In genomic region chr1:182439546-182440222, GRCm38 (mm10) we compare ENCODE assay signal across 9 mouse cellular contexts. TPM values are rescaled to one million over a fixed set of nuclear protein-coding genes. Genes with fewer than 3 reads are reported as not detected.
DNase-seq lines count a peak whose midpoint lies in the region; ATAC-seq and TF ChIP-seq lines count a peak whose summit lies in the region.
"Had no signal": no experiment of that assay in that cellular context is flagged by ENCODE, and none has a peak within 500 bp of the region (broad histone marks: within the 10 kb centered on the region; RNA-seq: fewer than 3 reads in every experiment).

No protein-coding gene starts in this region.

- no peak for ATAC-seq in midbrain, postnatal 0 days (ENCODE audit: low FRiP score)
- no peak for ATAC-seq in midbrain, embryonic 15.5 days (replicated peaks)
- no peak for ATAC-seq in hindbrain, embryonic 12.5 days (ENCODE audit: low FRiP score)
- no peak for ATAC-seq in forebrain, embryonic 15.5 days (replicated peaks)

- no peaks in the 10 kb centered on the region for H3K9me3 ChIP-seq in midbrain, postnatal 0 days (ENCODE audit: low read length)
- no peaks in the 10 kb centered on the region for H3K9me3 ChIP-seq in midbrain, embryonic 15.5 days
- no peaks in the 10 kb centered on the region for H3K9me3 ChIP-seq in hindbrain, embryonic 12.5 days (replicated peaks)
- no peaks in the 10 kb centered on the region for H3K9me3 ChIP-seq in forebrain, embryonic 15.5 days

- H3K36me3 ChIP-seq in midbrain, postnatal 0 days (ENCODE audit: insufficient read depth, low read length), result peaks cover 34% of the 10 kb centered on the region
- H3K36me3 ChIP-seq in midbrain, embryonic 15.5 days (replicated peaks), result peaks cover 16% of the 10 kb centered on the region; the same call in 1 of the 2 replicates
- peaks cover 64% of the 10 kb centered on the region for H3K36me3 ChIP-seq in hindbrain, embryonic 12.5 days
- peaks cover 57% of the 10 kb centered on the region for H3K36me3 ChIP-seq in forebrain, embryonic 15.5 days

- no peak overlapping the region for H3K4me3 ChIP-seq in midbrain, postnatal 0 days (ENCODE audit: low read depth, low read length)
- H3K4me3 ChIP-seq in midbrain, embryonic 15.5 days, result no peak overlapping the region
- H3K4me3 ChIP-seq in hindbrain, embryonic 12.5 days, result no peak overlapping the region
- H3K4me3 ChIP-seq in forebrain, embryonic 15.5 days, result no peak overlapping the region

- no peak overlapping the region for H3K4me2 ChIP-seq in midbrain, postnatal 0 days (ENCODE audit: low read depth, low read length, poor library complexity, severe bottlenecking)
- no peak overlapping the region for H3K4me2 ChIP-seq in midbrain, embryonic 15.5 days
- no peak overlapping the region for H3K4me2 ChIP-seq in hindbrain, embryonic 12.5 days (replicated peaks)
- H3K4me2 ChIP-seq in forebrain, embryonic 15.5 days (replicated peaks), result no peak overlapping the region

- H3K27me3 ChIP-seq in midbrain, postnatal 0 days (ENCODE audit: insufficient read depth, low read length), result no peaks in the 10 kb centered on the region
- H3K27me3 ChIP-seq in midbrain, embryonic 15.5 days (replicated peaks), result no peaks in the 10 kb centered on the region
- H3K27me3 ChIP-seq in hindbrain, embryonic 12.5 days, result no peaks in the 10 kb centered on the region
- no peaks in the 10 kb centered on the region for H3K27me3 ChIP-seq in forebrain, embryonic 15.5 days

- no peak for TF ChIP-seq CTCF in midbrain, postnatal 0 days (IDR thresholded peaks at IDR 0.05)

- no peak overlapping the region for H3K27ac ChIP-seq in midbrain, postnatal 0 days (ENCODE audit: low read depth, low read length)
- H3K27ac ChIP-seq in midbrain, embryonic 15.5 days, result no peak overlapping the region
- H3K27ac ChIP-seq in hindbrain, embryonic 12.5 days, result no peak overlapping the region
- H3K27ac ChIP-seq in forebrain, embryonic 15.5 days (replicated peaks), result no peak overlapping the region
- H3K27ac ChIP-seq: macrophage had no signal

- H3K4me1 ChIP-seq in midbrain, postnatal 0 days (ENCODE audit: insufficient read depth, low read length), result no peaks in the 10 kb centered on the region
- H3K4me1 ChIP-seq in midbrain, embryonic 15.5 days, result no peaks in the 10 kb centered on the region
- no peaks in the 10 kb centered on the region for H3K4me1 ChIP-seq in hindbrain, embryonic 12.5 days
- H3K4me1 ChIP-seq in forebrain, embryonic 15.5 days, result no peaks in the 10 kb centered on the region

- DNase-seq in midbrain, postnatal 0 days (ENCODE audit: low spot score), result peak; percentile 46
- DNase-seq in gastrocnemius, postnatal 10 days, result peak; percentile 48
- peak; percentile 85 for DNase-seq in kidney, postnatal 10 days
- peak; percentile 62 for DNase-seq in ovary, postnatal 10 days (ENCODE audit: low spot score)
- DNase-seq in spleen, adult 12 weeks (ENCODE audit: low spot score), result no peak

- 76% methylated on average over 5 of the region's 5 CpGs for WGBS in midbrain, postnatal 0 days
- WGBS in midbrain, embryonic 15.5 days, result 87% methylated on average over 5 of the region's 5 CpGs
- 82% methylated on average over 5 of the region's 5 CpGs for WGBS in hindbrain, embryonic 12.5 days
- WGBS in forebrain, embryonic 15.5 days, result 84% methylated on average over 5 of the region's 5 CpGs

- H3K9ac ChIP-seq in midbrain, postnatal 0 days (replicated peaks; ENCODE audit: low read length, poor library complexity, severe bottlenecking), result no peak overlapping the region
- no peak overlapping the region for H3K9ac ChIP-seq in midbrain, embryonic 15.5 days
- H3K9ac ChIP-seq in hindbrain, embryonic 12.5 days, result no peak overlapping the region
- no peak overlapping the region for H3K9ac ChIP-seq in forebrain, embryonic 15.5 days (replicated peaks)

RNA-seq across cellular contexts. Expression of gene Trp53bp2, which starts 30.7 kb away (rescaled TPM):
- total RNA-seq in midbrain, postnatal 0 days (2014; rRNA removed), result 21.1 and 27.0 TPM in 2 replicates
- polyA plus RNA-seq in midbrain, postnatal 0 days (2015; fragmentation: Nextera tagmentation; extraction: Ambion mirVana), result 9.9 and 11.1 TPM in 2 replicates
- polyA plus RNA-seq in midbrain, embryonic 15.5 days (2015; fragmentation: Nextera tagmentation; extraction: Ambion mirVana), result 19.5 and 19.9 TPM in 2 replicates
- 10 to 100 TPM; 14.2 to 14.5 TPM for total RNA-seq in gastrocnemius, postnatal 10 days (2021)
- polyA plus RNA-seq in hindbrain, embryonic 12.5 days (2016; fragmentation: Nextera tagmentation; extraction: Ambion mirVana), result 31.9 and 32.7 TPM in 2 replicates
- 26.5 and 26.9 TPM in 2 replicates for polyA plus RNA-seq in forebrain, embryonic 15.5 days (2015; fragmentation: Nextera tagmentation; extraction: Ambion mirVana)
